Mouse (Mus musculus) frontal cortex, postnatal 14 days (tissue): Measurements from ENCODE around the gene Lgals1.
"Not testable (repeated sequence)": the region's sequence is repeated elsewhere in the genome, so short reads cannot be mapped to it uniquely, and the experiment has no call there.

Experiments
- DNase-seq, 2 experiments: peaks; one replicate each; pipeline ENCODE4 v3.0.0; 2022; ENCODE audit warnings: low spot score in 2 of 2

Gene Lgals1

GRCm38 (mm10) chr15:78926021-78926919 is at the start of gene Lgals1:
Lgals1 (plus strand) TSS chr15:78926725.
- DNase-seq = peak in 1 of 2 experiments; percentile 48

GRCm38 (mm10) chr15:78876991-78877809 is 49.3 kb upstream of the Lgals1 start, which contains the start of gene Gga1:
Gga1 (plus strand) TSS chr15:78877190.
- peak; percentile 93 to 95 for DNase-seq

- no peak for DNase-seq
These were observed 48.6 kb upstream of the Lgals1 start for GRCm38 (mm10) chr15:78877810-78878390.

DNA sequence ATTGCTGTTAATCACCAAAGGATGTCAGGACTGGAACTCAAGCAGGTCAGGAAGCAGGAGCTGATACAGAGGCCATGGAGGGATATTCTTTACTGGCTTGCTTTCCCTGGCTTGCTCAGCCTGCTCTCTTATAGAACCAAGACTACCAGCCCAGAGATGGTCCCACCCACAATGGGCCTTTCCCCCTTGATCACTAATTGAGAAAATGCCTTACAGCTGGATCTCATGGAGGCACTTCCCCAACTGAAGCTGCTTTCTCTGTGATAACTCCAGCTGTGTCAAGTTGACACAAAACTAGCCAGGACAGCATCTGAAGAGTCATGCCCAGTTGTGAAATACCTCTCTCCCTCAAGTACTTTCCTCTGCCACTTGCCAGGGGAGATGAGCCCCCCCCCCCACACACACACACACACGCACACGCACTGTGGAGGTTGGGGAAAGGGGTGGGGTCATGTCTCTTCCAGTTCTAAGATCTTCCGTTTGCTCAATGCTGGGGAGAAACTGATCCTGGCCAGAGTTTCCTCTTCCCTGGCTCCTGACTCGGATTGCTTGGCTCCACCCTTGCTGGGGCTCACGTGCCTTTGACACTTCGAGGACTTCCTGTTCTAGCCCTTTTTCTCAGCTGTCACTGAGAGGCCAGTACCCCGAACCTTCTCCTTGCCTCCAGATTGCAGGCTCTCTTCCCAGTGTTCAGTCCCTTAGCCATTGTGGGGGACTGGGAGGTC is 47.6 kb upstream of the Lgals1 start:
- DNase-seq = not testable (repeated sequence)

DNA sequence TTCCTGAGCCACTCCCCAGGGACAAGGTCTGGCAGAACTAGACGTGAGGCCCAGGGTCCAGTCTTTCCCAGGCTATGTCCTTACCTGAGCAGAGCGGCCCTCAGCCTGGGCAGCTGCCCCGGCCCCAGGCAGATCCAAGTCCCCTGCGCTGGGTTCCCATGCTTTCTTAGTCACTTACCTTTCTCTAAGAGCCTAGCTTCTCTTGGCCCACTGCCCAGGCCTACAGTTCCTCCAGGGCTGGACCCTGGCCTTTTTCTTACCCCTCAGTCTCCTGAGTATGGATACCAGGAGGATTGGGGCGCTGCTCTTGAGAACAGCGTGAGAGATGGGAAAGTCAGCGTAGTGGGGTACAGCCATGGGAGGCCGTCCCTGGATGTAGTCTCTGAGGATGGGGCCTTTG is 46.1 kb upstream of the Lgals1 start:
- DNase-seq = no peak

- no peak for DNase-seq
These were observed 44.7 kb upstream of the Lgals1 start for GRCm38 (mm10) chr15:78881828-78882227.

GRCm38 (mm10) chr15:78889401-78889853 is 37.1 kb upstream of the Lgals1 start:
- no peak for DNase-seq

GRCm38 (mm10) chr15:78892440-78892839 is 34.1 kb upstream of the Lgals1 start:
- no peak for DNase-seq

DNA sequence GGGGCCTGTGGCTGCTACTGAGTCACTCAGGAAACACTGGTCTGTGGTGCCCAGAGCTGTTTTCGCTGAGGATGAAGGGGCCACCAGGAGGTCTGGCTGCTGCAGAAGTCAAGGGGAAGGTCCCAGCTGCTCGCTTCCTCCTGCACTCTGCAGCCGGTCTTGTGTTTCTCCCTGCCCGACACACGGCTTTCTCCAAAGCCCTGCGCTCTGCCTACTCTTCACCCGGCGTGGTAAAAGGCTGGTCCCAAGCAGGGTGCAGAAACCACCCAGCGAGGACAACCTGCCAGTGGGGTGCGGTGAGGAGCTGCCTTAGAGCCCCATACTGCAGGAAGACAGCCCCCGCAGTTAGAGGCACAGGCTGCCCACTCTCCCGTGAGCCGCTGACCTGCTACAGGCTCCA is 31.8 kb upstream of the Lgals1 start:
- no peak for DNase-seq

GRCm38 (mm10) chr15:78895741-78896140 is 30.8 kb upstream of the Lgals1 start:
- DNase-seq = no peak

DNA sequence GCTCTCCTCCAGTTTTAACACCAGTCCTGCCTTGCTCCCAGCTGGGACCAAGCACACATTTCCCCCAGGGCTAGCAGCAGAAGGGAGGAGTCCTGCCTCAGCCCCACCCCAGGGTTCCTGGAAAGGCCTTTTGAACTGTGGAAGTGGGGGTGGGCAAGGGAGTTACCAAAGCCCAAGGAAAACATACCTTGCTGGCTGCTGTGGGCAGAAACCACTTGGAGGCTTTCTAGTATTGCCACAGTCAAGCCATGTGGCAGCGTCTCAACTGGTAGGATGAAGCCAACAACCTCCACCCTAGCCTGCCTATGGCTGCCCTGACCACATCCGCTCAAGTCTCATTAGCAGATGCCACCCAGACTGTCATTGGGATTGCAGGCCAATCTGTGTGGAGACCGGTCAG is 30.4 kb upstream of the Lgals1 start:
- no peak for DNase-seq

- no peak for DNase-seq
These were observed 29.0 kb upstream of the Lgals1 start for GRCm38 (mm10) chr15:78897488-78897887.

GRCm38 (mm10) chr15:78898507-78899001 is 28.0 kb upstream of the Lgals1 start:
- no peak for DNase-seq

GRCm38 (mm10) chr15:78899409-78899739 is 27.2 kb upstream of the Lgals1 start, which contains the start of gene Gm49510:
Gm49510 (plus strand) TSS chr15:78899667.
- no peak for DNase-seq

DNA sequence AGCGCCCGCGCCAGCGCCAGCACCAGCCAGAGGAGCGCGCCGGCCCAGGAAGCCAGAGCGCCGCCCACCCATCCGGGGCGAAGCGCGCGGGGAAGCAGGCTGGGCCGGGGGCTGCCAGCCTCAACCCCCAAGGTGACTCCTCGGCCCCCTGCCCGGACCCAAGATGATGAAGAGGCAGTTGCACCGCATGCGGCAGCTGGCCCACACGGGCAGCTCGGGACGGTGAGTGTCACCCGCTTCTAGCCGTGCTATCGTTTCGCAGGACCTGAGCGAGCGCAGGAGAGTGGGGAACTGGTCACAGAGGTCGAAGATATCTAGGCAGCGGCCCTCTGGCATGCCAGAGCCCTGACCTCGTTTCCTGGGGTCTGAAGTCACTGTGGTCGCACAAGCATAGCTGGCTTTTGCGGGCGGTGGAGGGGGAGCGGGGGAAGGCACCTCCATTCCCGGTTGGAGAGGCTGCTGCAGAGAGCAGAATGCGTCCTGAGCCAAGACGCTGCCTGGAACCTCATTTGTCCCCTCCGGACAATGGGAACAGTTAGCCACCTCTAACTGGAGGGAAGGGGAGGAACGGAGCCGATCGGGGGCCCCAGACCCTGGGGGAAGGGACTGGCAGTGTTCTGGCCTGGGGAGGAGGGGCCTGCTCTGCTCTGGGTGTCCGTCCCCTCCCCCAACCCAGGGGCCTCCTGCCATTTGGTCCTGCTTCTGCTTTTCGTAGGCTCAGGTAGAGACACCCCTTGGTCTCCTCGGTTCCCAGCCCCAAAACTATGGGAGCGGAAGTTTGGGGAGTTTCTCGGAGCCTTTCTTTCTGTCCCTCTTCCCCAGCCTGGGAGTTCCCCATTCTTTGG is 26.6 kb upstream of the Lgals1 start, which contains the start of gene Sh3bp1:
Gene Sh3bp1 (plus strand): TSS at position 29 of the 845 bp plus-strand sequence.
- no peak for DNase-seq

DNA sequence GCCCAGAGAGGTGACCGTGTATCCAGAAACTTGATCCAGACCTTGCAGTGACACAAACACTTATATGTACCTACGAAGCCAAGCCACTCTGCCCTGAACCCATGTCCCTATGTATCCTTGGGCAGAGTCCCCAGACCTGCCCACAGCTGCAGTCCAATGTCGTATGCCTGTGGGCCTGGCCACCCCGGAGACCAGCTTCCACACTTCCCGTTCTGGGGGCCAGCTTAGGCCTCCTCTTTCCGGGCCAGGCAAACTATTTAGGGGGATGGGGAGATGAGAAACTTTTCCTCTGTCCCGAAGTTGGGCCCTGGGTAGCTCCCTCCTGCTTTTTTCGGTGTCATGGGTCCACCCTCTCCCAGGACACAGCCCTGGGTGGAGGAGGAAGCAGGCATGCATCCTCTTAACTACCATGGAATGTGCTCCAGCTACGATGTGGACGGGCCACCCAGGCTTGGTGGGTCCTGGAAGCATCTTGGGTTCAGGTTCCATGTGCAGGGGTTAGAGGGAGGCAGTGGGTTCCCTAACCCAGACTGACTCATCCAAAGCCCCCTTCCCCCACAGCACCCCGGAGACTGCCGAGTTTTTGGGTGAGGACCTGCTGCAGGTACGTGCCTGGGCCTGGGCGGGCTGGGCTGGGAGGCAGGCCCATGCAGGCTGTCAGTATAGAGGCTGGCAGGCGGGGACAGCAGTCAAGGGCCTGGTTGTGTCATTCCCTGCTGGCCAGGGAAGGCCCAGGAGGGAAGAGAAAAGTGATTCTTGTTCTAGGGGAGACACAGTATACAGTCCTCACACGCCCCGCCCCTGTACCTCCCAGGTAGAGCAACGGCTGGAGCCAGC is 25.7 kb upstream of the Lgals1 start:
- no peak for DNase-seq

DNA sequence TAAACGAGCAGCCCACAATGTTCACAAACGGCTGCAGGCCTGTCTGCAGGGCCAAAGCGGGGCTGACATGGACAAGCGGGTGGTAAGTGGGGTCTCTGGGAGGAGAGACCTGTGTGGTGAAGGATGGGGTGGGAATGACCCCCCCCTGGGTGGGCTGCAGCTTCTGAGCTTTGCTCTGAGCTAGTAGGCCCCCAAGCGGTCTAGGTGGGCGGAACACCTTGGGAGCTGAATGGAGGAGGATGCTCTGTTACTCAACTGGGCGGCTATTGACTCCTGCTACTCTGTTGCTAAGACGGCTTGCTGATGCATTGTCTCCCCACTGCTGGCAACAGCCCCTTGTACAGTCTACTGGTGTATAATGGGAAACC is 25.1 kb upstream of the Lgals1 start:
- no peak for DNase-seq

DNA sequence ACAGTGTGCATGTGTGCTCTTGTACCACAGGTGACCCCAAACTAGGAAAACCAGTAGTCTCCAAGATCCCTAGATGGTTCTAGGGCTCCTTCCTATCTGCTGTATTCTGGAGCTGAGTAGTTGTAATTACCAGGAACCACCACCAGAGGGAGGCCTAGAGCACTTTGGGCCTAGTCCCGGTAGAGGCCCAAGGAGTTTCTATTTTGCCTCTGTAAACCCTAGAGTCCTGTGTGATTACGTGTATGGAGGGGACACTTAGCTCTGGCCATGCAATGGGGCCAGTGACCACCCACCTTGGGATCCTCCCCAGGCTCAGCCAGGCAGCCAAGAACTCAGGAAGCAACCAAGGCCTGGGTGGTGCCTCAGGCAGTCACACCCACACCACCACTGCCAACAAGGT is 23.3 kb upstream of the Lgals1 start:
- DNase-seq = peak in 1 of 2 experiments; percentile 72

DNA sequence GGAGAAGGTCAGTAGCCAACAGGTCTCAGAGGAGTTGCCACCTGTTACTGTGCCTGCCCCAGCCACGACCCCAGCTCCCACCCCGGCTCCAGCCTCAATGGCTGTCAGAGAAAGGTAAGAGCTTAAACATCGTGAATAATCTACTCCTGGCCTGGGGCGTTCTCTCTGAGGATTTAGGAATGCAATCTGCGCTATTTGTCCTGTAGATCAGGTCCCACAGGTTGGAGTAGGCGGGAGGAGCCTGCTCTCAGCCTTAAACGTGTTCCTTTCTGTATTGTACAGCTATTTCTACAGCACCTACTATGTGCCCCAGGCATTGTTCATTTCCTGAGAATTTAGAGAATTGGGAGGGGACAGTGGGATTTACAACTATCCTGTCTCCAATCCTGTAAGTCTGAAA is 18.1 kb upstream of the Lgals1 start:
- no peak for DNase-seq
